Mouse (Mus musculus): Measurements from ENCODE around the gene Hoxa2.

DNA sequence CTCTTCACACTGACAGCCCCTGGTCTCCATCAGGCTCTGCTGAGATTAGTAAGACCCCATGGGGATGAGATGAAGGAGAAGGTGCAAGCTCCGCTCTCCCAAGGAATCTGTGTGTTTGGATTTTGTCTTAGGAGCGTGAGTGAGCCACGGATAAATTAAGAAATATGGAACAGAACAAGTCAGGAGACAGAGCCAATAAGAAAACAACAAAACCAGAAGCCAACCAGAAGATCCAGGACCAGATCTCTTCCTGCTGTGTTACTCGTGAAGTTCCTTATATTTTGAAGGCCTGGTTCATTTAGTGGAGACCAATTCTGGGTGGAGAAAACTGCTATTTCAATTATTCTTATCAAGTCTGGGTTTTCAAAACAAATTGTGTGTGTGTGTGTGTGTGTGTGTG is 13.1 kb downstream of the Hoxa2 start:
- TF ChIP-seq GABPA (IDR thresholded peaks at IDR 0.05; ENCODE audit: low read depth, low read length) (no peak), CTCF (IDR thresholded peaks at IDR 0.05 in 2 of 3, conservative IDR thresholded peaks at IDR 0.05 in 1 of 3; ENCODE audit: control insufficient read depth in 1 of 3, insufficient read depth in 1 of 3, low read depth in 2 of 3, low read length in 3 of 3, poor library complexity in 1 of 3, severe bottlenecking in 1 of 3) (no peak), SIN3A (IDR thresholded peaks at IDR 0.05; ENCODE audit: low read length) (no peak), UBTF (IDR thresholded peaks at IDR 0.05; ENCODE audit: borderline replicate concordance, insufficient read depth, low read depth, low read length) (no peak), POLR2AphosphoS2 (IDR thresholded peaks at IDR 0.05; ENCODE audit: low read length) (no peak), E2F4 (IDR thresholded peaks at IDR 0.05; ENCODE audit: borderline replicate concordance, low read depth, low read length) (no peak), POLR2A (IDR thresholded peaks at IDR 0.05; ENCODE audit: control insufficient read depth in 1 of 2, insufficient read depth in 1 of 2, low read depth in 1 of 2, low read length in 2 of 2, poor library complexity in 1 of 2) (no peak), MAZ (IDR thresholded peaks at IDR 0.05; ENCODE audit: low read depth, low read length) (no peak), CHD2 (IDR thresholded peaks at IDR 0.05; ENCODE audit: low read length) (no peak), NELFE (IDR thresholded peaks at IDR 0.05; ENCODE audit: low read depth, low read length) (no peak)

Measured in MEL (cell line).